Mouse (Mus musculus): ENCODE measurements at regions not wholly inside any gene's neighbourhood (a gene's known extent, or its start where the extent isn't known, plus 50 kb on each side); places are given as distances from the start of the nearest gene placed in this dataset.

DNA sequence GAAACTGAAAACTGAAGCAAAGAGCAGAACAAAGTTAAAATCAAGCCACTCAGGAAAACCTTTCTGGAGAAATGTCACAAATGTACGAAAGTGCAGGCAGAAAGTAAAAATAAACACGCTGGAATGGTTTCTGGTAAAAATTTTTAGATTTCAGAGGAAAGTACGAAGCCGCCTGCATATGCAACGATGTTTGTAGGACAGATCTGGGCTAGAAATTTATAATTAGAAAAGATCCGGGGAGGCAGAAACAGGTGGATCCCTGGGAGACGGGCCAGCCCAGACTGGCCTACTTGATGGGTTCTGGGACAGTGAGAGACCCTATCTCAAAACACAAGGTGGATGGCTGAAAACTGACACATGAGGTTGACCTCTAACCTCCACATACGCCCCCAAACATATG, 73.5 kb downstream of the Tomm20 start:
- TF ChIP-seq POLR2A (IDR thresholded peaks at IDR 0.05; ENCODE audit: insufficient read depth, low read depth, low read length) (no peak), CTCF (IDR thresholded peaks at IDR 0.05; ENCODE audit: insufficient read depth, low read depth, low read length) (no peak)

All from olfactory bulb, adult 2 months (tissue).